Mouse (Mus musculus) midbrain, postnatal 0 days (tissue): ENCODE results near the gene Car4. TPM values are rescaled to one million over a fixed set of nuclear protein-coding genes. Genes with fewer than 3 reads are reported as not detected.

Experiments used
- ATAC-seq: fragments of 200-750 bp; cut with Nextera tagmentation; 2 replicates; pipeline ENCODE4 v1.8.0; 2017; ENCODE audit warnings: moderate number of reproducible peaks, mild to moderate bottlenecking, moderate TSS enrichment, moderate library complexity; ENCODE audit not compliant: low FRiP score
- DNase-seq: peaks from one replicate; pipeline ENCODE4 v3.0.0-alpha.2; 2015; ENCODE audit warnings: low spot score
- H3K27ac ChIP-seq: fragments of 300-500 bp; sonication (generic); 2 replicates; pipeline ENCODE4 v1.5.1; 2014; ENCODE audit warnings: low read depth, mild to moderate bottlenecking, low read length, mixed read lengths
- H3K27me3 ChIP-seq: fragments of 300-500 bp; sonication (generic); 2 replicates; pipeline ENCODE4 v1.6.1; 2014; ENCODE audit warnings: low read length, control low read depth, mixed read lengths; ENCODE audit not compliant: insufficient read depth
- H3K36me3 ChIP-seq: fragments of 300-500 bp; sonication (generic); 2 replicates; pipeline ENCODE4 v1.6.1; 2014; ENCODE audit warnings: low read length, control low read depth, mixed read lengths; ENCODE audit not compliant: insufficient read depth
- H3K4me1 ChIP-seq: fragments of 300-500 bp; sonication (generic); 2 replicates; pipeline ENCODE4 v1.6.1; 2014; ENCODE audit warnings: mild to moderate bottlenecking, control low read depth, antibody characterized with exemption, low read length, mixed read lengths; ENCODE audit not compliant: insufficient read depth
- H3K4me2 ChIP-seq: fragments of 300-500 bp; sonication (generic); 2 replicates; pipeline ENCODE4 v1.6.1; 2014; ENCODE audit warnings: low read depth, mild to moderate bottlenecking, low read length, mixed read lengths; ENCODE audit not compliant: poor library complexity, severe bottlenecking
- H3K4me3 ChIP-seq: fragments of 300-500 bp; sonication (generic); 2 replicates; pipeline ENCODE4 v1.5.1; 2014; ENCODE audit warnings: low read depth, mild to moderate bottlenecking, low read length, moderate library complexity
- H3K9ac ChIP-seq: fragments of 300-500 bp; sonication (generic); replicated peaks from 2 replicates; pipeline ENCODE4 v1.6.1; 2014; ENCODE audit warnings: mild to moderate bottlenecking, low read length, moderate library complexity, mixed read lengths; ENCODE audit not compliant: poor library complexity, severe bottlenecking
- H3K9me3 ChIP-seq: fragments of 300-500 bp; sonication (generic); 2 replicates; pipeline ENCODE4 v1.6.1; 2016; ENCODE audit warnings: low read length, control low read depth
- CTCF ChIP-seq: IDR thresholded peaks from 2 replicates; pipeline ENCODE4 v1.5.1; 2016; ENCODE audit warnings: antibody characterized with exemption, mild to moderate bottlenecking
- WGBS: fragments of 180-500 bp; shearing (Covaris S2); extraction: QIAGEN DNeasy Blood & Tissue Kit; methylation state at CpG from one replicate; pipeline ENCODE4 v1.1.7; 2014; 5-methylcytosine and 5-hydroxymethylcytosine counted together
- polyA plus RNA-seq: library from polyadenylated mRNA; unstranded; fragments of >200 nt; fragmentation: Nextera tagmentation; extraction: Ambion mirVana; gene quantifications from 2 replicates; pipeline ENCODE4 v1.2.1, GENCODE M21; 2015
- total RNA-seq: library from RNA; depleted of rRNA; stranded (reverse); fragments of >200 nt; gene quantifications from 2 replicates; pipeline ENCODE4 v1.2.3, GENCODE M21; 2014

The Car4 gene
- total and polyA plus RNA-seq, 2 experiments from 2014 or later: 1.5 to 9.0 TPM

DNA sequence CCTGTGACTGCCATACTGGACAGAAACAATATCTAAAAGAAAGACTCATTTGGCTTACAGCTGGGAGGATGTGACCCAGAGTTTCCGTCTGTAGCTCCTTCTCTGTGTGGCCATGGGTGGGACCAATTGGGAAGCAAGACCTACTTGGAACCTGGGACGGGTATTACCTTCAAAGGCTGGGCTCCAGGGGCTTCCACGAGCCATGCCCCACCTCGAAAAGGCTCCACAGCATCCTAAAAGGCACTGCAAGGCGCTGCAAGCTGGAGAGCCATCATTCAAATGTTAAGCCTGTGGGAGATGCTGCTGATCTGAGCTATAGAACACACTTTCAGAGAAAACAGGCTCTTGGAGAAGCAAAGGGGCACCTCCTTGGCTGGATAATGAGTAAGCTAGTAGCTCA lies 16.1 kb downstream of the Car4 start:
- Histone ChIP-seq H3K4me3 (no peak overlapping the region), H3K36me3 (no peaks in the 10 kb centered on the region), H3K9ac (no peak overlapping the region), H3K4me1 (no peaks in the 10 kb centered on the region), H3K27ac (no peak overlapping the region), H3K9me3 (no peaks in the 10 kb centered on the region), H3K27me3 (no peaks in the 10 kb centered on the region), H3K4me2 (no peak overlapping the region)
- TF ChIP-seq CTCF: no peak
- 56% methylated on average over 5 of the region's 5 CpGs for WGBS
- ATAC-seq: no peak
- DNase-seq: no peak

DNA sequence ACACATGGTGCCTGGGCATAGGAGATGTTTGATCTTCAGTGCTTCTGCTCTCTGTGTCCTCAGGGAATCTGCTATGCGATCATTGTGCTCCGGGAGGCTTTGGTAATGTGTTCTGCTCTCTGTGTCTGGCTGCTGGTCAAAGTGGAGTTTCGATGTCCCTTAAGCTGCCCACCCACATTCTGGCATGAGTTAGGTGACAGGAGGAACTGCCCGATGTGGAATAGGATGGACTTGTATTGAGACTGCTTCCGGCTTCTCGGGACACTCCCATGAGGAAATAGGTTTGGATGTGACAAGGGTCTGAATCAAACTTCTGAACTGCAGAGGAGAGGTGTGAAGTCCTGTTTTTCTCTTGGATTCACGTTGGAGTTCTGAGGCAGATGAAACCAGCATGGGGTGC lies 17.0 kb downstream of the Car4 start:
- H3K4me3 ChIP-seq: no peak overlapping the region
- H3K4me1 ChIP-seq: no peaks in the 10 kb centered on the region
- H3K9me3 ChIP-seq: no peaks in the 10 kb centered on the region
- no peak for DNase-seq
- no peak overlapping the region for H3K4me2 ChIP-seq
- 67% methylated on average over 7 of the region's 7 CpGs for WGBS
- H3K9ac ChIP-seq: no peak overlapping the region
- no peak for ATAC-seq
- no peaks in the 10 kb centered on the region for H3K27me3 ChIP-seq
- H3K27ac ChIP-seq: no peak overlapping the region
- TF ChIP-seq CTCF: no peak
- no peaks in the 10 kb centered on the region for H3K36me3 ChIP-seq

DNA sequence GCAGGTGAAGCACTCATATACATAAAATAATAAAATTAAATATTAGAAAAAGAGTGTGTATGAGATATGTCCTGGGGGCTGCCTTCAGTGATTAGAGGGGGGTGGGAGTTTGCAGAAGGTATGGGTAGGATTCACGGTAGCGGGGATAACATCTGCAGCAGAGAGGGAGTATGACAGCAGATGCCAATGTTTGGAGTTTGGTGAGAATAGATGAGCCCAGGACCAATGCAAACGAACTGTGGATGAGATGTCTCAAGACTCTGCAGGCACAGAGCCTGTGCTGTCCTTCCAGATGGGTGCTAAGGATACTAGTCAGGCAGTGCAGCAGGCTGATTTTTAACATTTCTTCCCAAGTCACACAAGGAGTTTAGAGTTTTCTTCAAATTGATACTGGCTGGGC lies 19.1 kb downstream of the Car4 start:
- Histone ChIP-seq H3K4me2 (no peak overlapping the region), H3K36me3 (no peaks in the 10 kb centered on the region), H3K4me1 (no peaks in the 10 kb centered on the region), H3K27ac (no peak overlapping the region), H3K9me3 (no peaks in the 10 kb centered on the region), H3K4me3 (no peak overlapping the region), H3K9ac (no peak overlapping the region), H3K27me3 (no peaks in the 10 kb centered on the region)
- ATAC-seq (no peak), DNase-seq (no peak)
- no peak for TF ChIP-seq CTCF
- WGBS: 81% methylated on average over 3 of the region's 3 CpGs

DNA sequence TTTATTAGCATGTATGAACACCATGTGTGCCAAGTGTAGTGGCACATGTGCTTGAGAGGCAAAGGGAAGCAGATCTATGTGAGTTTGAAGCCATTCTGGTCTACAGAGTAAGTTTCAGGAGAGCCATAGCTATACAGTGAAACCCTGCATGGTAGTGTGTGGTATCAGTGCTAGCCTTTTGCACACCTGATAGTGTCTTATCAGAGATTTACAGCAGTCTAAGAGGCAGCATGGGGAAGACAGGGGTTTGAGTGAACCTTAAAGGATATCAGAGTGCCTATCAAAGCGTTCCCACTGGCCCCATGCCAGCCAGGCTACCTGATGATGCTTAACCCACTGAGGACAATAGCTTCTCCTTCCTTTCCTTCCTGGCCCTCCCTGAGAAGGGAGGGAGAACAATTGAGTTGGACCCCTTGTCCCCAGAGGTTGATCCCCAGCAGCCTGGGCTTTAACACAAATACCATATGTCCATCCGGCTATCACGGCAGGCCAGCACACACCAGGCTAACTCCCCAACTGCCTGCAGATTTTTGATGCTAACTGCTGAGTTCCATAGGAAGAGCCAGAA lies 19.9 kb downstream of the Car4 start:
- H3K4me1 ChIP-seq: no peaks in the 10 kb centered on the region
- no peak for TF ChIP-seq CTCF
- ATAC-seq (no peak), DNase-seq (no peak)
- WGBS: 80% methylated on average over 3 of the region's 3 CpGs
- no peak overlapping the region for H3K27ac ChIP-seq
- H3K36me3 ChIP-seq: no peaks in the 10 kb centered on the region
- no peak overlapping the region for H3K4me3 ChIP-seq
- no peak overlapping the region for H3K9ac ChIP-seq
- no peaks in the 10 kb centered on the region for H3K9me3 ChIP-seq
- H3K27me3 ChIP-seq: no peaks in the 10 kb centered on the region
- H3K4me2 ChIP-seq: no peak overlapping the region

DNA sequence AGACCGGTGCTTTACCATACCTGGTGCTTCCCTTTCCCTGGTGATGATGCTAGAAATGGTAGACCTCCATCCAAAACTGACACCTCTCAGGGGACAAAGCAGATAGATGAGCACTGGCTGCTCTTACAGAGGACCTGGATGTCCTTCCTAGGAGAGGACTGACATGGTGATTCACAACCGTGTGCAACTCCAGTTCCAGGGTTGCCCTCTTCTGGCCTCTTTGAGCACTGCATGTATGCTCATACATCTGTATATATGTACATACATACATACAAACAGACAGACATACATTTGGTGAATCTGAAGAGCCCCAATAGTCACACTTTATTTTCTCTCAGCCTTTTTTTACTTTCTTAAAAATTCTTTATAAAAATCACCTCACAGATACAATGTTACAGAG lies 20.5 kb downstream of the Car4 start:
- H3K27me3 ChIP-seq: no peaks in the 10 kb centered on the region
- H3K4me1 ChIP-seq: no peaks in the 10 kb centered on the region
- no peak overlapping the region for H3K27ac ChIP-seq
- no peak overlapping the region for H3K4me3 ChIP-seq
- peak; percentile 60 for DNase-seq
- no peaks in the 10 kb centered on the region for H3K9me3 ChIP-seq
- no peak for ATAC-seq
- TF ChIP-seq CTCF: peak; percentile 70
- no peak overlapping the region for H3K4me2 ChIP-seq
- H3K9ac ChIP-seq: no peak overlapping the region
- 52% methylated on average over 2 of the region's 2 CpGs for WGBS
- no peaks in the 10 kb centered on the region for H3K36me3 ChIP-seq

DNA sequence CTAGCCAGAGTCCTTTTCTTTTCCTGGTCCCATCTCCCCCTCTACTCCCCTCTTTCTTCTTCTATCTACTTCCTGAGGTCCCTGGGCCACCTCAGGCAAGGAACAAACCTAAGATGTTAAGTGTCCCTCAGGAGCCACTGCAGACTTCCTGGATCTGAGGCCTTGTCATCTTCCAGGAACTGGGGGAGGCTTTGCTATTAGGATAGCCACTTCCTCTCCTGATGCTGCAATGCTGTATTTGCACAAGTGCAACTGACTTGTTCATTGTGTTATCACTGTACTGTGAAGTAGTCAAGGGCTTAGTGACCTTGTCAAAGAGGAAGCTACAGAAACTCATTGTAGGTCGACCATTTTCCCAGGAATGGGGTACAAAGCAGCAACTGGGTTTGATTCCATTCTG lies 21.8 kb downstream of the Car4 start:
- Histone ChIP-seq H3K36me3 (no peaks in the 10 kb centered on the region), H3K9me3 (no peaks in the 10 kb centered on the region), H3K4me3 (no peak overlapping the region), H3K27me3 (no peaks in the 10 kb centered on the region), H3K4me1 (no peaks in the 10 kb centered on the region), H3K27ac (no peak overlapping the region), H3K9ac (no peak overlapping the region), H3K4me2 (no peak overlapping the region)
- DNase-seq: no peak
- ATAC-seq: no peak
- 50% methylated on average over 1 of the region's 1 CpGs for WGBS
- TF ChIP-seq CTCF: no peak
